Mouse (Mus musculus) Patski (cell line): ENCODE measurements at regions not wholly inside any gene's neighbourhood (a gene's known extent, or its start where the extent isn't known, plus 50 kb on each side); places are given as distances from the start of the nearest gene placed in this dataset.

ENCODE experiments used
- ATAC-seq: fragments of 100-300 bp; one replicate; pipeline ENCODE4 v1.8.0; 2021
- CTCF ChIA-PET: fragments of 350-600 bp; sonication (Branson Sonifier 250); formaldehyde crosslinking; loops from one replicate; lab custom pipeline; 2022; ENCODE audit warnings: inconsistent platforms; lab: Charles Lee
- POLR2A ChIA-PET: fragments of 350-600 bp; sonication (Branson Sonifier 250); formaldehyde crosslinking; loops from one replicate; lab custom pipeline; 2022; ENCODE audit warnings: antibody characterized with exemption, inconsistent platforms; lab: Charles Lee
- DNase-seq: peaks from one replicate; pipeline ENCODE4 v3.0.0-alpha.2; 2011; ENCODE audit warnings: low read depth, low spot score
- H3K27me3 ChIP-seq: fragments of 371-371 bp; one replicate; pipeline ENCODE4 v1.5.1; 2021
- CTCF ChIP-seq: fragments of 100-300 bp; IDR thresholded peaks from one replicate; pipeline ENCODE4 v1.5.1; 2021
- in situ Hi-C: fragments of 300-500 bp; cut with MboI; formaldehyde crosslinking; loops from 3 replicates; pipeline ENCODE4 v1.11.1; 2018; ENCODE audit warnings: low pct_unique_long_range_greater_than_20kb, mixed read lengths

DNA sequence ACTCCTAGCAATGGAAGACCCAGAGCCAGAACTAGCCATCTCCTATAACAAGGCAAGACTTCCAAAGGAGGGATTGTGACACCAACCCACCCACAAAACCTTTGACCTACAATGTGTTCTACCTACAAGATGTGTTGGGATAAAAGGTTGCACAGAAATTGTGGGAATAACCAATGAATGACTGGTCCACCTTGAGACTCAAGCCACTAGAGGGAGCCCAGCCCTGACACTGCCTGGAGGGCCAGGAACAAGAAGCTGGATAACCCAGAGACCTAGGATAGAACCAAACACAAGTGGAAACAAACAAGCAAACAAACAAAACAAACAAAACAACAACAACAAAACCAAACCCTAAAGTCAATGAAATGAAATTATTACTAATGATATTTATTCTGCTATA, 288.8 kb downstream of the Dchs2 start:
- peak; percentile 85 for TF ChIP-seq CTCF

DNA sequence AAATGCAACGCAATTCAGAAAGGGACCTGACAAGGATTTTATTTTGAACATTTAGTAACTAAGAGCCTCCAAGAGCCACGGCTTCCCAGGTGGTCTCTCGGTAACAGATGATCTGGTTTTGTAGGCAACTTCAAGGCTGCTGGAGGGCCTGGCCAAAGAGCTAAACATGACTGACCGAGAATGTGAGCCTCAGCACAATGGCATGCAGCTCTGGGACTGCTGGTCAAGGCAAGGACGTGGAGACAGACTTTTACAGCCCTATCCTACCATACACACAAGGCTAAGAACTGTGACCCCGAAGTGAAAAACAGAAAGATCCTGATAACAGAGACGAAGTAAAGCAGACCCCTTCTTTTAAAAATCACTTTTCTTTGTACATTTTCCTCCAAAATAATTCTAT, 296.5 kb downstream of the Dchs2 start:
- CTCF ChIA-PET, result no interaction called here
- in situ Hi-C loops, result no loop called here
- peak; percentile 49 for DNase-seq
- H3K27me3 ChIP-seq, result no peaks in the 10 kb centered on the region
- POLR2A ChIA-PET, result no interaction called here
- TF ChIP-seq CTCF, result no peak
- ATAC-seq, result peak; percentile 97

More for the DNA sequence above, 288.8 kb downstream of the Dchs2 start:
- H3K27me3 ChIP-seq, result no peaks in the 10 kb centered on the region
- in situ Hi-C loops, result no loop called here
- ChIA-PET POLR2A (no interaction called here), CTCF (interaction anchor here (0.8 to 1.5 kb wide), 3 partner anchors 13 to 284 kb away, joined by 3 to 4 read pairs (median 3); no protein-coding TSS in a partner anchor)
- no peak for DNase-seq
- no peak for ATAC-seq

DNA sequence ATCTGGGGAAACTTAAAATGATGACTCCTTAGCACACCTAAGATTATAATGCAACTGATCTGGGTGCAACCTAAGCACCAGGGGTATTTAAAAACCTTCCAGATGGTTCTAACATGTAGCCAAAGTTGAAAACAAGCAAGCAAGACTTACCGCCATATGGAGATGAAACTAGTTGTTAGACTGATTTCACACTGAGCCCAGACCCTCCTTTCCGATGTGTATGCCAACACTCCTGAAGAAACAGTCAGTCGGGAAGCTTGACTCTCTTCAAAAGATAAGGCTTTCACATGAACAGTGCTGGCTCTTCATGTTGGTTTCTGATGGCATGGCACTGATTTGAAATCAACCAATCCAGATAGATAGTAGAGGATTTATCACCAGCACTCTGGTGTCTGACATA, 301.6 kb downstream of the Dchs2 start:
- DNase-seq, result no peak
- no peak for TF ChIP-seq CTCF
- in situ Hi-C loops, result no loop called here
- no peak for ATAC-seq
- H3K27me3 ChIP-seq, result no peaks in the 10 kb centered on the region
- ChIA-PET POLR2A (no interaction called here), CTCF (no interaction called here)

- H3K27me3 ChIP-seq, result no peaks in the 10 kb centered on the region
- DNase-seq (peak; percentile 98), ATAC-seq (peak; percentile 99)
- ChIA-PET POLR2A (no interaction called here), CTCF (interaction anchor here (0.7 to 0.8 kb wide), 2 partner anchors 10 to 72 kb away, joined by 3 to 4 read pairs; no protein-coding TSS in a partner anchor)
- TF ChIP-seq CTCF, result peak; percentile 5
- in situ Hi-C loops, result no loop called here
Observed at GRCm38 (mm10) chr3:83446154-83446667, 318.5 kb downstream of the Dchs2 start.

DNA sequence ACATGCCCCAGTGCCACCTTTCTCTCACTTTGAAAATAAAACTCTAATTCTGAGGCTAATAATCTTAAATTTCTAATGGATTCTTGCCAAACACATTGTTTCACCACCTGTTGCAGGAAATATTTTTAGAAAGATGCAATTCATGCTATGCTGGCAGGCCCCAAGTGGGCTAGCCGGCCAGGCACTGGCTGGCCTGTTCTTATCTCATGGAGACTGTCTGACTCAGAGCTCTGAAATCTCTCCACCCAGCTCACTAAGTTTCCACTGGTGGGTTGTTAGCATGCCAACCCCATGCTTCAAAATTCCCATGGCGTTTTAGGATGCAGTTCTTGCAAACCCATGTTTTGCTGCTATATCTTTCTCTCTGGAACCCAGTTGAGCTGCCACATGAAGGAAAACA, 315.5 kb upstream of the Sfrp2 start:
- in situ Hi-C loops, result no loop called here
- ChIA-PET CTCF (interaction anchor here (1.4 to 2.3 kb wide), 2 partner anchors 10 kb away, joined by 3 to 12 read pairs; no protein-coding TSS in a partner anchor), POLR2A (no interaction called here)
- DNase-seq (peak; percentile 24), ATAC-seq (no peak)
- H3K27me3 ChIP-seq, result no peaks in the 10 kb centered on the region
- TF ChIP-seq CTCF, result no peak

DNA sequence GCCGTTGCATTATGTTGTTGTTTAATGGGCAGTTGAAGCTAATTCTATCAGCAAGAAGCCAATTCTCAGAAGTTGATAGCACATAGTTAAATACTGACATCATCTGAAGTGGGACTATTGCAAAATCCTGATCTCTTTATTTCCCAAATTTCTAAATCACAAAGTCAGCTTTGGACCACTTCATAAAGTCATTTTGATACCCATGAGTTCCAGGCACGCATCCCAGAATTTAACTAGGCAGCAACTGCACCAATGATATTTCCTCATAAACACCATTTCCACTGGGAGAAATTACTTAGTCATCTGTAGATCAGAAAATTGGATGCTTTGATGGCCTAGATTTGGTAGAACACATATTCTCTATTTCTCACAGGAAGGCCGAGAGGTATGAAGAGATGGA, 314.8 kb upstream of the Sfrp2 start:
- no peak for DNase-seq
- POLR2A ChIA-PET, result no interaction called here
- ATAC-seq, result no peak
- TF ChIP-seq CTCF, result no peak
- no peaks in the 10 kb centered on the region for H3K27me3 ChIP-seq
- CTCF ChIA-PET, result interaction anchor here (1.3 to 2.3 kb wide), 3 partner anchors 10 to 20 kb away, joined by 3 to 12 read pairs (median 4); no protein-coding TSS in a partner anchor
- in situ Hi-C loops, result no loop called here

DNA sequence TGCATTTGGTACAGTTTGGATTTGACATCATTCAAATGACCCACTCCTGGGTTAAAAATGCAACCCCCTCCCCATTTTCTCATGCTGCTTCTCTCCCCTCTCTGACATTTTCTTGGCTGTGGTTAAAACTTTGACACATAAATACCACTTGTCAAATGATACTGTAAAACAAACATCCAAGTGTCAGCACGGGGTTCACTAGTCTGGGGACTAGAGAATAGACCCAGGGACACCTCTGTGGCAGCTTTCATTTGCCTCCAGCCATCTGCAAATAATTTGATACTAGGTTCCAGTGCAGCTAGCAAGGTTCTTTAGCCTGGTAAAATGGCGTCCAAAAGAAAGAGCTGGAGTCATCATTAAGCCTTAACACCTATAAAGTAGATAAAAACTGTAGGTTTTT, 312.7 kb upstream of the Sfrp2 start:
- H3K27me3 ChIP-seq, result no peaks in the 10 kb centered on the region
- no peak for TF ChIP-seq CTCF
- ChIA-PET POLR2A (no interaction called here), CTCF (interaction anchor here (1.4 kb wide), 1 partner anchor 9 kb away, joined by 5 read pairs; no protein-coding TSS in a partner anchor)
- ATAC-seq (no peak), DNase-seq (no peak)
- in situ Hi-C loops, result no loop called here

DNA sequence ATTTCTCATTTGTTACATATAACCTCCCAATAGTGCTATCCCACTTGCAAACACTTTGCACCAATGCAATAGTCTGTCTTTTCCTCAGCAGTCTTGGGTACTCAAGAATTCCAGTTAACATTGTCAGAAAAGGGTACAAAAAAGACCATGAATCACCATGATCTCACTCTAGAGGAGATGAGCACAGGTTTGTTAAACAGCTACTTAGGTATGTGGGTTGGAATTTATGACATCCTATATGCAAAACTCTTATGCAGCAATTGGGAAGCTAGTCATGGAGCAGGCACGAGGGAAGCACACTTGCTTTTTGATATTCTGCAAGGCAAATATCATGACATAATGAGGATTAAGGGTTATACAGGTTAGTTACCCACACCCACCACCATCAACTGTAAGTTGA, 307.7 kb upstream of the Sfrp2 start:
- no peak for TF ChIP-seq CTCF
- CTCF ChIA-PET, result no interaction called here
- POLR2A ChIA-PET, result no interaction called here
- in situ Hi-C loops, result no loop called here
- ATAC-seq, result no peak
- DNase-seq, result no peak
- H3K27me3 ChIP-seq, result peaks cover 4% of the 10 kb centered on the region

- in situ Hi-C loops, result no loop called here
- DNase-seq (no peak), ATAC-seq (no peak)
- ChIA-PET CTCF (interaction anchor here (0.7 to 1.1 kb wide), 3 partner anchors 8 to 29 kb away, joined by 3 read pairs; no protein-coding TSS in a partner anchor), POLR2A (no interaction called here)
- no peak for TF ChIP-seq CTCF
- peaks cover 10% of the 10 kb centered on the region for H3K27me3 ChIP-seq
Observed at GRCm38 (mm10) chr3:83479251-83479650, 286.9 kb upstream of the Sfrp2 start.

GRCm38 (mm10) chr3:83480176-83480575, 285.9 kb upstream of the Sfrp2 start:
- ATAC-seq, result no peak
- ChIA-PET CTCF (interaction anchor here (0.7 kb wide), 1 partner anchor 8 kb away, joined by 3 read pairs; no protein-coding TSS in a partner anchor), POLR2A (no interaction called here)
- no peak for DNase-seq
- in situ Hi-C loops, result no loop called here
- TF ChIP-seq CTCF, result no peak
- peaks cover 10% of the 10 kb centered on the region for H3K27me3 ChIP-seq

DNA sequence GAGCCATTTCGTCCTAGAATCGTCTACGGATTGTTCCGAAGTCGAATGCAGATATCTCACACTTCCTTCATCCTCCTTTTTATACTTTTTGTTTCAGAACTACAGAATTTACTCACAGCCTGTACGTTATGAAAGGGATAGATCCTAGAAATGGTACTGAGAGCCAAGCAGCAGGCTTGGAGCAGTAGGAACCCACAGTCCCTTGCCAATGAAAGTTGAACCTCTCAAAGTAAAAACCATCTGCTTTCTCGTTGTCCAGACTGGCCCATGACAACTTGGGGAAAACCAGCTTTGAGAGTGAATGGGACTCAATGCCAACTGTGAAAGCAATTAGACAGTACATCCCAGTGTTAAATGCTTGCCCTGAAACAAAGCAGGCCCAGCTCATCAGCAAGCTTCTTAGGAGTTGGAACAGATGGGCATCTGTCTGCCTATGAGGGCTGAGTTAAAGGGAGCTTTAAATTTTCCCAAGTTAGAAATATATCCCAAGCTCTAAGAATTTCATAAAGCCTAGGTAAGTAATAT, 279.9 kb upstream of the Sfrp2 start:
- no peak for TF ChIP-seq CTCF
- DNase-seq, result no peak
- ChIA-PET CTCF (interaction anchor here (1.1 to 2.3 kb wide), 3 partner anchors 11 to 59 kb away, joined by 3 to 6 read pairs (median 6); no protein-coding TSS in a partner anchor), POLR2A (no interaction called here)
- H3K27me3 ChIP-seq, result peaks cover 6% of the 10 kb centered on the region
- no peak for ATAC-seq
- in situ Hi-C loops, result no loop called here
